Mouse (Mus musculus) erythroblast, embryonic 14.5 days (primary cell): ENCODE results near the gene Npvf.

Source experiments
- GATA1 ChIP-seq: IDR thresholded peaks from 2 replicates; pipeline ENCODE4 v1.6.1; 2012; ENCODE audit warnings: low read length, inconsistent platforms, mixed read lengths
- TAL1 ChIP-seq: IDR thresholded peaks from 3 replicates; pipeline ENCODE4 v1.6.1; 2012; ENCODE audit warnings: low read length, inconsistent platforms, mixed read lengths

GRCm38 (mm10) chr6:50601620-50602019, 52.6 kb downstream of the Npvf start:
- TF ChIP-seq TAL1 (no peak), GATA1 (no peak)
